Mouse (Mus musculus) adrenal gland, adult 8-10 months (tissue): ENCODE measurements around the gene Uevld. TPM values are rescaled to one million over a fixed set of nuclear protein-coding genes. Genes with fewer than 3 reads are reported as not detected.
"Not testable (repeated sequence)": the region's sequence is repeated elsewhere in the genome, so short reads cannot be mapped to it uniquely, and the experiment has no call there.

Source experiments
- DNase-seq: peaks from one replicate; pipeline ENCODE4 v3.0.0; 2022
- total RNA-seq, 4 experiments: library from RNA; stranded (reverse); gene quantifications; 2 replicates each; pipeline ENCODE4 v1.2.4; 2022

The Uevld gene
- total RNA-seq: 10 to 100 TPM; 17.6 to 23.9 (median 21.9) TPM

DNA sequence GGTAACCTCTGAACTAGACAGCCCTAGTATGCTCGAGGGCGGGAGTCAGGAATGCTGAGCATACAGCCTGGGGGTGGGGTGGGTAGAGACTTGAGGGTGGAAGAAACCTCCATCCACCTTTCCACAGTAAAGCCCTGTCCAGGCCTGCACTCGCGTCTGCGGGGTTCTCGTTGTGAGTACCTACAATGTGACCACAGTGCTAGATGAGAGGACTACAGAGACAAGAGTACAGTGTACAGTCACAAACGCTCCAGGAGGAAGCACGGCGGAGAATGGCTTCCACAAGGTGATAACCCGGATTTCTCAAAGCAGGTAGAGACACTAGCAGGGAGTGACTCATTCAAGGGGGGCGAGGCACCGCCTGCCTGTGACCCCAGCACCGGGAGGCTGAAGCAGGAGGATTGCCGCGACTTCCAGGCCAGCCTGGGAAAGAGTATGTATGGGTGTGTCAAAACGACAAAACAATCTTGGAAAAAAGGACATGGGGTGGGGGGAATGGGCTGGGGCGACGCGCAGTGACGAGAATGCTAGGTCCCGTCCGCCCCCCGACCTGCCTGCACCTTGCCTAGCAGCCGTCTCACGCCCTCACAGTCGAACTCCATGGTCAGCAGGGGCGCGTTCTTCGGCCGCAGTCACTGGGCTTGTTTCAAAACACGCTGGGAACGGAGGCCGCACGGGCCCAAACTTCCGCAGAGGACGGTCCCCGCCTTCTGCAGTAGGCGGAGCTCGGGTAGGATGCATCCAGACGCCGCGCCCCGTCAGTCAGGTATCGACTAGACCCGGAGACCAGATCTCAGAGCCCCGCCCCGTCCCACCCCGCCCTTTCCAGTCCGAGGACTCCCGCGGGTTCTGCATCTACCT lies at the start of gene Uevld:
TSS of gene Uevld (minus strand) at position 697 of the 861 bp plus-strand sequence.
- DNase-seq: peak; percentile 93

DNA sequence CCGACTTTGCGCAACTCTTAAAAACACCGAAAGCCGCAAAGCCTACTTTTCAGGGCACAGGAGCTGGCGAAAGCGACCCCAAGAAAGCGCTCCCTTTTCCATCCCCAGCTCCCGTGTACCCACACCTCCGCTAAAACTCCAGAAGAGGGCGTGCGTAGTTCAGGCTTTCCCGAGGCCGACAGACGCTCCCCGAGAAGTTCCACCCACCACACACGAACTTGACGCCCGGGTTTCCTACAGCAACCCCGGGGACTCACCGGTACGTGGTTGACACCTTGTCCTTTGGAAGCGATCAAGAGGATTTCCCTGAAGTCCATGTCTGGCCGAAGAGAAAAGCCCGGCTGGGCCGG lies 49.5 kb upstream of the Uevld start:
- no peak for DNase-seq

DNA sequence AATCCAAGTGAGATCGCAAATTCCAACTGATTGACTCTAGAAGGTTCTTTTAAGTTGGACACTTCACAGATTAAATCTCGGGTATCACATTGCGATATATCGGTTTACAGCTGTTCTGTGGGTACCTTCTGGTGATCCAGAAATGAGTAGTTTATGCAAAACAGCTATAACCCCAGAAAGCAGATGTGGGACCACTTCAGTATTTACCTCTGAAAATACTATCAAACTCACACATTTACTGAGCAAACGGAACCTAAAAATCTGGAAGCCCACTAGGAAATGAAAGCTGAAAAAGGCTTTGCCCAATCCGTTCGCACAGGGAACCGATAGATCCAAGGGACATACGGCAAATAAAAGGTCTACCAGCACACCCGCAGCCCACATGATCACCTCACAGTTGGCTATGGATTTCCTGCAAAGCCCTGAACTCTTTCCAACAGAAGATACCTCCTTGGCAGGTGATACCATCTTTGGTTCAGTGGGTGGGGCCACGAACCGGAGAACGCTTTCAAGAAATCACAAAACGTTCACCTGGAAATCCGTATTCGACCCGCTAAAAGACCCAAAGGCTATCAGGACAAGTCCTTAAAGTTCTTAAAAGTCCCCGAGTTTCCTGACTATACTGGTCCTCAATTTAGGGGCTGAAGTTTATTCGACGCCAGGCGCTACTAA lies 48.9 kb upstream of the Uevld start:
- no peak for DNase-seq

DNA sequence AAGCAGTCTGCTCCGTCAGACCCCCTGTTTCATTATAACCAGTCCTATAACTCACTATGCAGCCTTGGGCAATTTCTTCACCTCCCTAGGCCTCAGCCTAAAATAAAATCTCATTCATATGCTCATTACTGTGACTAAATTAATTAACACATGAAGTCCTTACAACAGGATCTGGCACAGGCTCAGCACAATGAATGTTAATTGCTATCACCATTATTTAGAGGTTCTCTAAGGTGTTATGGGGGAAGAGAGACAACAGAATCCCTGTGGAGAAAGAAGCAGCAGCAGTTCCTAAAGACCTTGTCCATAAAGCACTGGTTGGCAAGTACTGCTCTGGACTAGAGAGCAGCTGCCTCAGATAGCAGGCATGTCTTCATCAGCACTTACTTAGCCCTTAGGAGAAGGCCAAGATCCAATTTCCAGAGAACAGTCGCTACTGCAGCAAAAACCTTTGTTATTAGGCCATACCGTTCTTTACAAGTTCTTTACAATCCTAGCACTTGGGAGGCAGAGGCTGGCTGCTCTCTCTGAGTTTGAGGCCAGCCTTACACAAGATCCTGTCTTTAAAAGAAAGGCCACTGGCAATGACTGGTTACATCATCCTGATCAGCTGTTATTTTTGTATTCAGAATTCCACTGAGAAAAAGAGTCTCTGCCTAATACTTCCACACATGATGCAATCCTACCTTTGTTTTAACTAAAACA lies 45.2 kb upstream of the Uevld start:
- DNase-seq: no peak

DNA sequence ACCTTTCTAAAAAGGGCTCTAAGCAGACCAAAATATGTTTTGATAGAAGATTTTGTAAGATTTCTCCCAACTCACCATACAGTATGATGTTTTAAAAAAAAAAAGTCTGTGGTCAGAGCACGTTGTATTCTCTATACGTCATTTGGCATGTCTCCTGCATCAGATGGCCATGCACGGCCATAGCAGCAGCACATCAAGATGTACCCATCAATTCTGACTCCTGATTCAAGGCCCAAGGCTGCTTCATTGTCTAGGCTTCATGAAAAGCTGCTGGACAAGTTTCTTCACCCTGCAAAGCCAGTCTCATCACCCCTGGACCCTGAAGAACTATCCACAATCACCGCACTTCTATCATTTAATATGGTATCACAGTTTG lies 43.6 kb upstream of the Uevld start:
- DNase-seq: no peak

DNA sequence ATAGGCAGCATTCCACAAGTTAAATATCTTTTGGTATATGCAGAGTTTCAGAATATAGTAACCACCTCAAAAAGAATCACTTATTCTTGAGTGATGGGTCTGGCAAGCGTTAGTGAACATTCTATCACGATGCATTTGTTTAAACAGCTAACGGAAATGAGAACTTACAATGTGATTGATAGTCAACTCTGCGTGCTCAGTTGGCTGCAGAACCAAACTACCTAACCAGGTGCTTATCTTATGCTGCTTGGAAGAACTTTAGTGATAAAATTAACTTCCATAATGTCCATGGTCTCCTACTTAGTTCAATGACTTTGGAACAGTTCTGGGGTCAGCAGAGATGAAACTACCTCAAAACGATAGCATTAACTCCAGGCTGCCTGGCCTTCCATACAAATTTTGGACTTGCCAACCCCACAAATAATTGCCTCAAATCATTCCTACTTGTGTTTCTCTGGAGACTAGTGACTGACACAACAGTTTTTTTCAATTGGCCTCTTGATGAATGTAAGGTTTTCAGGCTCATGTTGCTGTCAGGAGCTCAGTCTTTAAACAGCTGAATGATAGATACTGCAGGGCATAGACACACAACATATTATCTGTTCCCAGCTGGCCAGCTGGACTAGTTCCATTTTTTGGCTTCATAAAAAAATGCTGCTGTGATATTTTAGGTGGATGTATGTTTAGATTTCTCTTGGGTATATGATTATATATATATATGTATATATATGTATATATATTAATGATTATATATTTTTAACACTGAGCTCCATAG lies 43.0 kb upstream of the Uevld start:
- DNase-seq: no peak

DNA sequence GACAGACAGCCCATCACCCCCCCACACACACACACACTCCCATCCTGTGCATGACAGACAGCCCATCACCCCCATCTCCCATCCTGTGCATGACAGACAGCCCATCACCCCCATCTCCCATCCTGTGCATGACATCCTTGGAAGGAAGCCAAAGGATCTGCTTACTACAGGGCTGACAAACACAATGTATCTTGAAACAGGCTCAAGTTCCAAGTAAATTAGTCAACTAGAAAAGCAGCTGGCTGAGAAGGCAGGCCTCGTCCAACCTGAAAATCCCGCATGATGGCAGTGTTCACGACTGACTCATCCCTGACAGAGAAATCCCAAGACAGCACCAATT lies 42.3 kb upstream of the Uevld start:
- no peak for DNase-seq

DNA sequence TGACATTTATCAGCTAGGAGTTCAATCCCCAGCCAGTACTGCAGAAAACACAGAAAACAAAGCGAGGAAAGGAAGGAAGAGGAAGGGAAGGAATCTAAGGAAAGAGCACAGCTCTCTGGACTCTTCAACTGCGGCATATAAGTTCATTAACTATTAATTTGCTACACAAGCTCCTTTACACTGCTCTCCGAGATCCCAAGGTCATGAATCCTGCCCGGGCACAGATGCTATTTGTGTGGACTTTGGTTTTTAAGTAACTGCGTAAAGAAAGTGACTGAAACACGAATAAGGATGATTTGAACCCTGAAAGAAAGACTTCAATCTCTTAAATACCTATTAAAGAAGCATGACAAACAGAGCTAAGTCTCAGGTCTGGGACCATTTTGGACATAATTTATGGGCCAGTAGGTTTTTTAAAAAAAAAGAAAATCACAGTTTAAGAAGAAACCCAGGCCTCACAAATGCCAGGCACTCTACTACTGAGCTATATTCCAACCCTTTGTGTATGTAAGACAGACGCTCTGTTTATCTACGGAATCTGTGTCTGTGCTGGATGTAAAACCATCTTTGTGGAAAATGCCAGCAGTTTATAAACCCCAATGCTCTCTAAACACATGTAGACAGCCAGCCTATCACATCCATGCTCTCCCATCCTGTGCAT lies 41.8 kb upstream of the Uevld start:
- no peak for DNase-seq

DNA sequence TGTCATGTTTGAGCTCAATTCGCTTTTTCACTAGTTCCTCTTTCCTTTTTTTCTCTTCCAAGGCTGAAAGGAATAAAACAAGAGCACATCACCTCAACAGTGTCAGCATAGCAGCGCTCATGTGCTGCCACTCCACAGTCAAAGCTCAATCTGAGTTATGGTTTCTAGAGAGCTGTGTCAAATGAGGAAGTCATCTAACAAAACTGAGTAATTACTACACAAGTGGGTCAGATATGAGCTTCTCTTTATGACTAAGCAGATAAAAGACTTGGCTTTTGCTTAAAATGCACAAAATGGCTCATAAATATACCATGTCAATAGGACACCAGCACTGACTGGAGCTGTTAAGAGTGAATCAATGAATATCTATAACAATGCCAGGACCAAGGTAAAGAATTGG lies 40.6 kb upstream of the Uevld start:
- DNase-seq: no peak

DNA sequence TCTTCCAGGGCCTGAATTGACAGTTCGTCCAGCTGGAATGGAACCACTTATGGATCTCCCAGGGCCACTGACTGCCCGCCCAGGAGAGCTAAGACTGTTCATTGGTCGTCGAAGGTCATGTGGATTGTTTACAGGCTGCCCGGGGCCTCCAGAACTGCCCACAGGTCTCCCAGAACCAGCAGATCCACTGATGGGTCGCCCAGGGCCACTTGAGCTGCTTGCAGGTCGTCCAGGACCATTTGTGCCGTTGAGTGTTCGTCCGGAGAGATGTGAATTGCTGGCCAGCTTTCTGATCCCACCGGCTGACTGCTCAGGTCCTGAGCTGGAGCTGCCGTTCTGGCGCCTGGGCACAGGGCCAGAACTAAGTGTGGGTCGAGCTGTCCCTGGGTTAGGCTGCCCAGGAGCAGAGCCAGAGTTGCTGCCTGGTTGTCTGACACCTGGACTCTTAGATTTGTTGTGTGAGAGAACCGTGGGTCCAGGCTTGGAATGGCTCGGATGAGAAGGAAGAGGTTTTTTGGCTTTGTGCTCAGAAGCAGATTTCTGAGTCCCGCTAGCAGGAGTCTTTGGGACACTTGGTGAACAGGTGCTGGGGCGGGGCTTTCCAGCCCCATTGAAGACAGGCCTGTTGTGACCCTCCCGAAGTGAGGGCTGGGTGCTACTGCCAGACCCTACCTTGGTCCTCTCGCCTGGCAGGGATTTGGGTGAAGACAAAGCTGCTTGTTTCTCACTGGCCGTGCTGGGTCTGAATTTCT lies 39.5 kb upstream of the Uevld start:
- DNase-seq: no peak

DNA sequence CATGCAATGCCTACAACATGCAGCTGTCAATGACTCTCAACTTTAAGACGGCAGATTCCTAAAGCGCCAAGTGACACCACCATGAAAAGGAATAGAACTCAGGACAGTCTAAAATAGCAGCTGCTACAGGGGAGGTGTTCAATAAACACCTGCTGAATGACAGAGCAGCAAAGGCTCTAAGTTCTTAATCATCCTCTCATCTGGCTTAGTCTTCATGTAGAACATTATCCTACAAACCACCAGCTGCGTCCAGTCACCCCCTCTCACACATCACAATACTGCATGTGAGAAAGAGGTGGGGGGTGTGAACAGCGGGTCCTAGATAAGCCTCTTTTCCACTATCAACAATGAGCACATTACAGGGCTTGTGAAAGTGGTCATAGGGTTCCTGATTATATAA lies 38.7 kb upstream of the Uevld start:
- DNase-seq: no peak

DNA sequence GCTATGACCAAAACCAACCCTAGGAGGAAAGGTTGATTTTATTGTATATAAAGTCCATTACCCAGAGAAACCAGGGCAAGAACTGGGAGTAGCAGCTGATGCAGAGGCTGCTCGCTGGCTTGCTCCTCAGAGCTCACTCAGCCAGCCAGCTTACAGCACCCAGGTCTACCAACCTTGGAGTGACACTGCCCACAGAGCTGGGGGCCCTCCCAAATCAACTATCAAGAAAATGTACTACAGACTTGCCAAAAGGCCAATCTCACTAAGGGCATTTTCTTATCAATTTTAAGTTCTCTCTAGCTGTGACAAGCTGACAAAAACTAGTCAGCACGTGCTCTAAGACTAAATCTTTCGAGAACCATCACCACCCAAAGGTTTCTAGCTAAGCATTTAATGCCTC lies 37.2 kb upstream of the Uevld start:
- DNase-seq: no peak

DNA sequence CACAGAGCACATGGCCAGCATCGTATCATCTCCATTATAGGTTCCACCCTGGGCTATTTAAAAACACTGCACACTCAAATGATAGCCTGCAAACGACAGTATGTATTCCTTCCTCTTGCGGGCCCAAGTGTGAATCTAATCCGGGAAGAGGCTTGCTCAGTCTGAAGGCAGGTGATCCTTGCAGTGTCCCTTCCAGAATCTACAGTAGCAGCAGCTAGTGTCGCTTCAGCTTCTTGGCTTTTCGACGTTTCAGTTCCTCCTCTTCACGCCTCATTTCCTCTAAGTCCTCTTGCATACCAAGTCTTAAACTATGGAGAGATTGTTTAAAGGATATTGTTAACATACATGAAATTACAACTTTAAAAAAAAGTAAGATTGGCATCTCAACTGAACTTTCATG lies 34.8 kb upstream of the Uevld start:
- no peak for DNase-seq

DNA sequence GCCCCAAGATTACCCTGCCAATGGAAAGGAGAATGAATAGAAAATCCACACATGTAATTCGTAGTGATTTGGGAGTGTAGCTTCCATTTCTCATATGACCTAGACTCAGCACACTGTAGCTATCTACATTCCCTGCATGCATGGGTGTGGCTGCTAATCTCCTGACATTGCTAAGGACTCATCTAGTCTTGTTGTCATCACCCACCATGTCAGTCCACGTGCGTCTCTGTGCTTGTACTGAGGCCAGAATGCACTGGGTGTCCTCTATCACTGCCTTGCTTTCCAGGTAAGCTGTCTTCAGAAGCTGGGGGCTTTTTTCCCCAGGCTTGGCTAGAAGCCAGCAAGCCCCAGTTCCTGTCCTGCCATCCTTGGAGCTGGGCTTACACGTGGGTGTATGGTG lies 31.1 kb upstream of the Uevld start:
- not testable (repeated sequence) for DNase-seq

DNA sequence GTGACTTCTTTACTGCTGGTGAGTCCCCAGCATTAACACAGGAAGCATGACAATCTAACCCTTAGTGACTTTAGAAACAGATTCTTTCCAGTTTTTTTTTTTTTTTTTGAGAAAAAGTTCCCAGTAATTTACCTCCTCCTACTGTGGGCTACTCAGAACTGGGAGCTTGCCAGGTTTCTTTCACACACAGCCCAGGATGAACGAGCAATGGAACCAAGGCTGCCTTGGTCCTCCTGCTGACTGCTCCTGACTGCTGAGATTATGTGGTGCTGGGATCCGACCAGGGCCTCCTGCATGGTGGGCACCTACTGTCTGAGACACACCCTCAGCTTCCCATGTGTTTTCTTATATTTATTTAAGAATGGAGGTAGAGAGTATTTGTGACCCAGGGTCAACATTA lies 28.7 kb upstream of the Uevld start:
- DNase-seq: no peak

DNA sequence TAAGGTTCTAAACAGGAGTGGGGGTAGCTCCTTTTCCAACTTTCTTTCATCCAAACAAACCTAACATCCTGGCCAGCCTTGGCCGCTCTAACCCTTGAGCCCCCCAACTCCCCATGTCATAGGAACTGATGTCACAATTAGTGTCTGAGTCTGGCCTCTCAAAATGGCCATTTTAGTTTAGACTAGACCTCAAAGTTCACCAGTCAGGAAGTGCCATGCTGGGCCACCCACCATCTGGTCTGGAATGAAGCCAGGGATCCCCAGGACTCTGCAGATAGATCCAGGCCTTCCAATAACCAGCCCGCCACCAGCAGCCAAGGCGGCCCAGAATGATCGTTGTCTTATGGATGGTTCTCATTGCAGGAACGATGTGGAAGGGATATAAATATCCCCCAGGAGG lies 28.3 kb upstream of the Uevld start:
- no peak for DNase-seq

DNA sequence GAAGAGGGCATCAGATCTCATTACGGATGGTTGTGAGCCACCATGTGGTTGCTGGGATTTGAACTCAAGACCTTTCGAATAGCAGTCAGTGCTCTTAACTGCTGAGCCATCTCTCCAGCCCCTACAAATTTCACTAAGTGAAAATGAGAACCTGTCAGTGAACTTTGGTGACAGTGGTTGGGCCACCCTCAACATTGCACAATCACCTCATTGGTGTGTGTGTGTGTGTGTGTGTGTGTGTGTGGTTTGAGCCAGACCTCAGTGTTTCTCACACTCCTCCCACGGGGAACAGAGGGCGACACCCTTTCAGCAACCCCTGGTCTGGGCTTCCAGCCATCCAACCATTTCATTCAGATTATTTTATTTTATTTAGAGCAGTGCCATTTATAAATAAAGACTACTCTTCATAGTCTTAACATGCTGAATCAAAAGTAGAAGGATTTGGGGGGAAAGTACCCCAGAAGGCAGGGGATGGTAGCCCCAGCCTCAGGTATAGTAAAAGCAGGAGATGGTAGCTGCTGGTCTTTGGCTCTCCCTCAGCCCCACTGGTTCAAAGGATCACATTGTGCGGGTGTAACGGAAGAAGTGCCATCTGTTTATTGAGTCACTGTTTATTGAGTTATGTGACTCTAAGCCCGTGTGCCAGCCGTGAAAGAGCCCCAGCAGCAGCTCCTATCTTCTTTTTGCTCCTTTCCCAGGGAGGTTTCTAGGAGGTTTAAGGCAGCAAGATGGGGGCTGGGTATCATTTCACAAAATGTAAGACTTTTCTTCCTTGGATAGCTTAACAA lies 27.6 kb upstream of the Uevld start:
- no peak for DNase-seq

DNA sequence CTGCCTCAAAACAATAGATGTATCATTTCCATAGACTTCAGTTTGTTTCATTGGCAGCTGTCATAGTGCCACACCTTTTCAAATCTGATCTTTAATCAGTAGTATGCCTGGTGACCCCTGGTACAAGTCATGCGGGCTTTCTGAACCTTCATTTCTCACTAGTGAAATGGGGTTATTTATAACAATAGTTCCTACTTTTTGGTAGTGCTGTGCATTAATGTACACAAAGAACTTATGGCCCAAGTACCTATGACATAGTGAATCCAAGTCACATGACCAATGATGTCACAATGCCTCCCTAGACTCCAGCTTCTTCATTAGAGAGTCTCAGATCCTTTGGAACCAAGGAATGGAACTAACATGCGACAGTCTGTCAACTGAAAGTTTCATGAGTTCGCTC lies 25.0 kb upstream of the Uevld start, which contains the start of gene Gm9999:
TSS of gene Gm9999 (plus strand) at position 301 of the 400 bp plus-strand sequence.
- DNase-seq: no peak

DNA sequence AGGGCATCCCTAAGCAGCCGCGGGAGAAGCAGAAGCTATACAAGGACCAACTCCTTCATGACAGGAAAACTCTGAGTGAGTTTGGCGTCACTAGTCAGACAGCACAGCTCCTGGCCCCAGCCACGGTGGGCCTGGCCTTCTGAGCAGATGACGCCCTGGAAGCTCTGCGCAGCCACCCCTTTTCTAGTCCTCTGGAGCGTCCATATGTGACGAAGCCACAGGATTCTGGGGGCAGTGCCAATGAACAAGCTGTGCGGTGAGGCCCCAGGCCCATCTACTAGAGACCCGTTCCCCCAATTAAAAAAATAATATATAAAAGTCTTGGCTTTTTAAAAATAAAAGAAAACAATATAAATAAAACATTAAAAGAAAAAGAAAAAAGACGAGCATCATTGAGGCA lies 17.1 kb upstream of the Uevld start:
- no peak for DNase-seq

DNA sequence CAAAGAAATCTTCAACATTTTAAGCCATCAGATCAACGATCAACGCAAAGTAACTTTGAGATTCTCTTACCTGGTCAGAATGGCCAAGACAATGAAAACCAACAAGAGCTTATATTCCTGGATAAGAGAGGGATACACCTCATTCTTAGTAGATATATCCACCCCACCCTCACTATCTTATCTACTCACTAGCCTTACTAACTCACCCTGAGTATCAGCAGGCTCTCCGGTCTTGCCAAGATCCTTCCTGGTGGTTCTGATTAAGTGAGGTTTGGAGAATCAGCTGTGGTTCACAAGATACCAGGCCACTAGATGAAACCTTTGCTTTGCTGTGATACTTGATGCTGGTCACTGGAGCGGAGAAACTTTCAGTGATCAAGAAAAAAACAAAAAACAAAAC lies 16.3 kb upstream of the Uevld start:
- DNase-seq: no peak

DNA sequence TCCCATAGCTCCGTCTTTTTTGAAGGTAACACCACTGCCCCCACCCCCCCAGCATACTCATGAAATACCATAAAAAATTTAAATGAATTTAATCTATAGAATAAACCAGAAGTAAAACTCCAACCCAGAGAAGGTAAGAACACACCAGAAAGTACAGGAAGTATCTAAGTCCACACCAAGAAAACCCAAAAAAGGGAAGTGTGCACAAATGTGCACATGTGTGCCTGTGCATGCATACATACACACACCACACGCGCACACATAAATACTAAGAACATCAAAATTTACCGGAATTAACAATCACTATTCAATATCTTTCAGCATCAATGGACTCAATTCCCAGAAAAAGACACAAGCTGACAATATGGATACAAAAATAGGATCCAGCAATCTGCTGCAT lies 11.6 kb upstream of the Uevld start:
- no peak for DNase-seq
